22 mouse cellular contexts compared by ENCODE assay signal in the genomic region with DNA sequence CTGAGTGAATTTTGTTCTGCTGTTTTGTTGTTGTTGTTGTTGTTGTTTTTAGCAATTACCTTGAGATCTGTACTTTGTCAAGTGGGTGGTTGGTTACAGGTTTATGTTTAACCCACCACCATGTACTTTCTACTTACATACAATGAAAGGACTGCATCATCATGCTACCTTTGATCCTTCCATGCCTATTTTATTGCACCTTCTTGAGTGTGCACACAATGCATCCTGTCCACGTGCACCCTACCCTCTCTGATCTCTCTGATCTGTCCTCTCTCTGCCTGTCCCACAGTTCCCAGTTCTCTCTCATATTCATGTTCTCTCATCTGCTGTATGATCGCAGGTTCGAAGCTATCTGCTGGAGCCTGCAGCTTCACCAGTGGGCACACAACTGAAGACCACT. TPM values are rescaled to one million over a fixed set of nuclear protein-coding genes. Genes with fewer than 3 reads are reported as not detected.
DNase-seq lines count a peak whose midpoint lies in the region; ATAC-seq and TF ChIP-seq lines count a peak whose summit lies in the region.
"Had no signal": no experiment of that assay in that cellular context is flagged by ENCODE, and none has a peak within 500 bp of the region (broad histone marks: within the 10 kb centered on the region; RNA-seq: fewer than 3 reads in every experiment).

No protein-coding gene starts in this region.

- H3K4me2 ChIP-seq in intestine, embryonic 15.5 days (replicated peaks), result no peak overlapping the region
- H3K4me2 ChIP-seq in intestine, postnatal 0 days (replicated peaks; ENCODE audit: low read depth), result no peak overlapping the region
- H3K4me2 ChIP-seq: embryonic facial prominence, embryonic 13.5 days; embryonic facial prominence, embryonic 15.5 days; forebrain, embryonic 12.5 days had no signal

- peaks cover 23% of the 10 kb centered on the region for H3K9me3 ChIP-seq in megakaryocyte, embryonic 14.5 days
- H3K9me3 ChIP-seq in intestine, embryonic 15.5 days, result no peaks in the 10 kb centered on the region
- H3K9me3 ChIP-seq in intestine, postnatal 0 days (ENCODE audit: control insufficient read depth), result no peaks in the 10 kb centered on the region
- H3K9me3 ChIP-seq: embryonic facial prominence, embryonic 15.5 days; forebrain, embryonic 12.5 days had no signal

- TF ChIP-seq CTCF in intestine, postnatal 0 days (IDR thresholded peaks at IDR 0.05; ENCODE audit: low read depth), result no peak

- WGBS in intestine, embryonic 15.5 days, result 80% methylated on average over 3 of the region's 3 CpGs
- WGBS in intestine, postnatal 0 days, result 77% methylated on average over 3 of the region's 3 CpGs

- H3K4me3 ChIP-seq in megakaryocyte, embryonic 14.5 days (replicated peaks), result peak overlapping the region; percentile 42
- no peak overlapping the region for H3K4me3 ChIP-seq in intestine, embryonic 15.5 days (replicated peaks)
- H3K4me3 ChIP-seq in intestine, postnatal 0 days (ENCODE audit: low read depth, low read length), result no peak overlapping the region
- H3K4me3 ChIP-seq: embryonic facial prominence, embryonic 13.5 days; embryonic facial prominence, embryonic 15.5 days; erythroblast, embryonic 14.5 days; forebrain, embryonic 10.5 days; forebrain, embryonic 12.5 days had no signal

- no peak overlapping the region for H3K27ac ChIP-seq in intestine, embryonic 15.5 days
- no peak overlapping the region for H3K27ac ChIP-seq in intestine, postnatal 0 days (ENCODE audit: low read depth, low read length)
- H3K27ac ChIP-seq: embryonic facial prominence, embryonic 13.5 days; embryonic facial prominence, embryonic 15.5 days; forebrain, embryonic 10.5 days; forebrain, embryonic 12.5 days had no signal

- no peak for DNase-seq in frontal cortex, adult 2 months (ENCODE audit: extremely low spot score in 1 of 2, low spot score in 1 of 2)
- no peak for DNase-seq in spleen, adult 12 weeks (ENCODE audit: low spot score)
- DNase-seq: adrenal gland, adult 2 months; adrenal gland, postnatal 10 days; adrenal gland, postnatal 25 days; cerebellum, adult 11 months; cerebellum, adult 18-20 months; cerebellum, adult 8-10 months; cerebellum, adult 9-11 months; cerebellum, postnatal 14 days had no signal

- no peaks in the 10 kb centered on the region for H3K36me3 ChIP-seq in megakaryocyte, embryonic 14.5 days (replicated peaks; ENCODE audit: low read length)
- H3K36me3 ChIP-seq in intestine, embryonic 15.5 days, result no peaks in the 10 kb centered on the region
- no peaks in the 10 kb centered on the region for H3K36me3 ChIP-seq in intestine, postnatal 0 days (ENCODE audit: control insufficient read depth, insufficient read depth)
- H3K36me3 ChIP-seq: embryonic facial prominence, embryonic 13.5 days; embryonic facial prominence, embryonic 15.5 days; forebrain, embryonic 10.5 days; forebrain, embryonic 12.5 days had no signal

- no peak for ATAC-seq in megakaryocyte, adult 5-6 weeks (ENCODE audit: poor library complexity, severe bottlenecking)
- ATAC-seq in intestine, embryonic 15.5 days, result peak; percentile 65; the same call in 1 of the 2 replicates
- ATAC-seq in intestine, postnatal 0 days, result peak; percentile 76
- ATAC-seq: forebrain, embryonic 14.5 days; forebrain, embryonic 16.5 days had no signal

- H3K9ac ChIP-seq in intestine, embryonic 15.5 days, result no peak overlapping the region
- H3K9ac ChIP-seq in intestine, postnatal 0 days (ENCODE audit: low read depth, low read length), result no peak overlapping the region
- H3K9ac ChIP-seq: embryonic facial prominence, embryonic 13.5 days; embryonic facial prominence, embryonic 15.5 days; forebrain, embryonic 12.5 days had no signal

- H3K27me3 ChIP-seq in megakaryocyte, embryonic 14.5 days (replicated peaks), result no peaks in the 10 kb centered on the region
- no peaks in the 10 kb centered on the region for H3K27me3 ChIP-seq in intestine, embryonic 15.5 days (replicated peaks)
- H3K27me3 ChIP-seq in intestine, postnatal 0 days (replicated peaks; ENCODE audit: control insufficient read depth, insufficient read depth, low read length), result no peaks in the 10 kb centered on the region
- H3K27me3 ChIP-seq: embryonic facial prominence, embryonic 13.5 days; embryonic facial prominence, embryonic 15.5 days; forebrain, embryonic 12.5 days had no signal

- H3K4me1 ChIP-seq in megakaryocyte, embryonic 14.5 days, result no peaks in the 10 kb centered on the region
- no peaks in the 10 kb centered on the region for H3K4me1 ChIP-seq in intestine, embryonic 15.5 days (replicated peaks)
- H3K4me1 ChIP-seq in intestine, postnatal 0 days (replicated peaks; ENCODE audit: control insufficient read depth, insufficient read depth, low read length), result no peaks in the 10 kb centered on the region
- H3K4me1 ChIP-seq: forebrain, embryonic 12.5 days had no signal

RNA-seq across cellular contexts. Expression of gene Gas1, which starts 59.9 kb away (rescaled TPM):
- polyA plus RNA-seq in megakaryocyte, embryonic 14.5 days (2012; ENCODE audit: insufficient read depth, low replicate concordance), result not detected in 2 replicates
- 0.27 TPM in 1 of 2 replicates, not detected in the other for total RNA-seq in megakaryocyte, adult 5-6 weeks (2015)
- total RNA-seq in megakaryocyte, adult 5-6 weeks (2017), result not detected in 2 replicates
- polyA plus RNA-seq in intestine, embryonic 15.5 days (2015; fragmentation: Nextera tagmentation; extraction: Ambion mirVana), result 78.0 and 93.4 TPM in 2 replicates
- polyA plus RNA-seq in intestine, postnatal 0 days (2015; fragmentation: Nextera tagmentation; extraction: Ambion mirVana), result 41.5 and 44.4 TPM in 2 replicates
- polyA plus RNA-seq in frontal cortex, adult 2 months (2012; rRNA removed), result 10.6 and 10.9 TPM in 2 replicates
- total RNA-seq: MEL had no signal
- polyA plus RNA-seq: erythroblast, embryonic 14.5 days had no signal

Comparison
In these comparisons a context has a peak if more than half of its experiments do, and no peak if none do; other contexts are left out.
1. RNA of gene Gas1, which starts 59.9 kb away (polyA plus RNA-seq): 78.0 to 93.4 TPM in intestine, embryonic 15.5 days, 41.5 to 44.4 TPM in intestine, postnatal 0 days and 10.6 to 10.9 TPM in frontal cortex, adult 2 months; not detected in megakaryocyte, embryonic 14.5 days; every median in the first group is over 10 times any median in the second.